Mouse (Mus musculus): ENCODE measurements around the gene Mrpl1. TPM values are rescaled to one million over a fixed set of nuclear protein-coding genes. Genes with fewer than 3 reads are reported as not detected.

Gene Mrpl1
- polyA plus RNA-seq, 1 experiment: 7.5 TPM

DNA sequence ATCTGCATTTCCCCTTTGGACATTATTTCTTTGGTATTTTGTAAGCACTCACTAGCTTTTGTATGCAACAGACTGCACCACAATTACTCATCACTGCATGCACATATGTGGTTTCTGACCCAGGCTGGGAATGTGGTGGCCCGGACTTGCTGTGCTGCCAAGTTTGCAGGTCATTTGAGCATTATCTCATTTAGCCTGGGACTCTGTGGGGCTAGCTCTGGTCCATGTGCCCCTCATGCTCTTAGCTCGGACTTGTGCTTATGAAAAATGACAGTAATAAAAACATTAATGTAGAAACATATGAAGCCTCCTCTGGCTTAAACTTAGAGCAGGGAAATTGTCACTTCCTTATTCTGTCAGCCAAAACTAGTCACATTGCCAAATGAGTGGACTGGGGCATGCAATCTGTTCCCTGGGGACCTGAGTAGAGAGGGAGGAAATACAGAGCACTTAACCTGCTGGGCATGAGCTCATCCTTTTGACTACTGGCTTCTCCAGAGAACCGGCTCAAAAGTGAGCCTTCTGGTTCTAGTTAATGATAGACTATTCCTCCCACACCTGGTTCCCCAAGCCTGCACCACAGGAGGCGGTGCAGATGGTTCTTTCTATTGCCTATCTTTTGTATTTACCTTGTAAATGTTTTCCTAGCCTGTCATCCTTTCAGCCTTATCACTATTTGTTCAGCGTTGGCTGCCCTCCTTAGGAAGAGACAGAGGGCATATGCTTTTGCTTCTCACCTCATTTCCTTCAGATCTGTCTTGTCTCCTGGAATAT is 12.7 kb downstream of the Mrpl1 start:
- no peaks in the 10 kb centered on the region for H3K27me3 ChIP-seq (ENCODE audit: control insufficient read depth, insufficient read depth, insufficient read length)
- TF ChIP-seq POLR2A (IDR thresholded peaks at IDR 0.05; ENCODE audit: insufficient read length, low read depth) (no peak), REST (IDR thresholded peaks at IDR 0.05; ENCODE audit: insufficient read depth, insufficient read length) (no peak), E2F4 (IDR thresholded peaks at IDR 0.05; ENCODE audit: insufficient read depth) (no peak), MYOD1 (IDR thresholded peaks at IDR 0.05; ENCODE audit: control insufficient read depth in 1 of 3, insufficient read length in 2 of 3, low read depth in 2 of 3) (peak in 1 of 3 experiments; percentile 37), CEBPB (IDR thresholded peaks at IDR 0.05; ENCODE audit: insufficient read depth, poor library complexity, severe bottlenecking) (peak; percentile 56), MYOG (IDR thresholded peaks at IDR 0.05; ENCODE audit: control insufficient read depth in 1 of 3, insufficient read depth in 1 of 3, insufficient read length in 2 of 3, low read depth in 2 of 3) (peak in 1 of 3 experiments; percentile 35), TCF3 (IDR thresholded peaks at IDR 0.05; ENCODE audit: insufficient read length, low read depth) (no peak)
- no peak overlapping the region for H3ac ChIP-seq (ENCODE audit: control insufficient read depth, insufficient read length)
- peaks cover 50% of the 10 kb centered on the region for H3K79me2 ChIP-seq (ENCODE audit: control insufficient read depth, insufficient read depth)
- H3K4me3 ChIP-seq: no peak overlapping the region
- peaks cover 11% of the 10 kb centered on the region for H3K36me3 ChIP-seq (ENCODE audit: control insufficient read depth, insufficient read depth)
- H3K4me2 ChIP-seq (ENCODE audit: low read depth): peak overlapping the region; percentile 75

DNA sequence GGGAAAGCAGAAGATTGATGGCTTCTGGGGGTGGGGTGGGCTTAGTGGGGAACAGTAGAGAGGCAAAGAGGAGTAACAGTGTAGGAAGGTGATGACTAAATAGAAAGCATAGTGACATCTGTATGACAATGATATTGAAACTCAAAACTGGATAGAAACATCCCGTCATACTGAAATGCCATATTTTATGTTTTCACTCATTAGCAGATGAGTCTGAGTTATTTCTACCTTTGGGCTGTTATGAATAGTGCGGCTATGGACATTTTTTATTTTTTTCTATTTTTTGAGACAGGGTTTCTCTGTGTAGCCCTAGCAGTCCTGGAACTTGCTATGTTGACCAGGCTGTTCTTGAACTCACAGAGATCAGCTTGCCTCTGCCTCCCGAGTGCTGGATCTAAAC is 13.7 kb downstream of the Mrpl1 start:
- Histone ChIP-seq H3ac (ENCODE audit: control insufficient read depth, insufficient read length) (no peak overlapping the region), H3K4me3 (no peak overlapping the region), H3K79me2 (ENCODE audit: control insufficient read depth, insufficient read depth) (peaks cover 46% of the 10 kb centered on the region), H3K4me2 (ENCODE audit: low read depth) (no peak overlapping the region), H3K27me3 (ENCODE audit: control insufficient read depth, insufficient read depth, insufficient read length) (no peaks in the 10 kb centered on the region), H3K36me3 (ENCODE audit: control insufficient read depth, insufficient read depth) (peaks cover 11% of the 10 kb centered on the region)
- TF ChIP-seq POLR2A (IDR thresholded peaks at IDR 0.05; ENCODE audit: insufficient read length, low read depth): no peak

DNA sequence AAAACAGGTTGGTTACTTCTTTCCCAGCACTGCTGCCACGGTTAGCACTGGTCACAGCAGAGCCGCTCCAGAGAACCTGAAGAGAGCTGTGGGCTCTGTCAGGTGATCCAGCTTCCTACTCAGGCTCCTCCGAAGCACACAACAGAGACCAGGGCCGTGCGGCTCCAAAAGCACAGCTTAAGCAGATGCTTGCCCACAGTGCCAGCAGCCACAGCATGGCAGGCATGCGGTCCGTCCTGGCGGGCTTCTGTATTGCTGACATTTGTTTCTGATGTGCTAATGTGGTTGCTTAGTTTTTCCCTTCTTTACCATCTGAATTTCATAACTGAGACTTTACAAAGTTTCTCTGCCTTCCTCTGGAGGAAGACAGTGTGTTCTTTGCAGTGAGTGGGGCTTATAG is 17.2 kb downstream of the Mrpl1 start:
- peaks cover 27% of the 10 kb centered on the region for H3K36me3 ChIP-seq (ENCODE audit: control insufficient read depth, insufficient read depth)
- no peak overlapping the region for H3K4me2 ChIP-seq (ENCODE audit: low read depth)
- peaks cover 17% of the 10 kb centered on the region for H3K79me2 ChIP-seq (ENCODE audit: control insufficient read depth, insufficient read depth)
- no peak overlapping the region for H3K4me3 ChIP-seq
- H3K27me3 ChIP-seq (ENCODE audit: control insufficient read depth, insufficient read depth, insufficient read length): no peaks in the 10 kb centered on the region
- no peak overlapping the region for H3ac ChIP-seq (ENCODE audit: control insufficient read depth, insufficient read length)
- TF ChIP-seq CEBPB (IDR thresholded peaks at IDR 0.05; ENCODE audit: insufficient read depth, poor library complexity, severe bottlenecking): no peak
- no peak for TF ChIP-seq USF1 (IDR thresholded peaks at IDR 0.05; ENCODE audit: low read depth)
- TF ChIP-seq TCF3 (IDR thresholded peaks at IDR 0.05; ENCODE audit: insufficient read length, low read depth): no peak
- no peak for TF ChIP-seq TCF12 (IDR thresholded peaks at IDR 0.05; ENCODE audit: insufficient read depth, poor library complexity, severe bottlenecking)
- no peak for TF ChIP-seq POLR2AphosphoS2 (IDR thresholded peaks at IDR 0.05; ENCODE audit: insufficient read length, low read depth)

DNA sequence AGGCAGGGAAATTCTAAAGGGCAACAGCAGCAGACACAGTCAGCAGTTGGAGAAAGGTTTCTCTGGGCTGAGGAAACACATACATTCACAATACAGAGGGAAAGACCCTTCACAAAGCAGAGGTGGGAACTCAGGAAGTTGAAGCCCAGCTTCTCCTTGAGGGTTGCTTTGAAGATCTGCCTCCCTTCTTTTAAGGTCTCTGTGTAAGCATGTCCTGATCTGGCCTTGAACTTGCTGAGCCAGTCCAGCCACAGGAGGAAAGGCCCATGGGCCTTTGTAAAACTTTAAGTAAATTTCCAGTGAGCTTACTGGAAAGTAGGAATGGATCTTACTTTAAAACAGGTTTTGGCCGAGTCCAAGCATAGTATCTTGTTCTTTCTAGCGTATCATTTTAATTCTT is 19.7 kb downstream of the Mrpl1 start:
- H3K4me2 ChIP-seq (ENCODE audit: low read depth): no peak overlapping the region
- H3ac ChIP-seq (ENCODE audit: control insufficient read depth, insufficient read length): no peak overlapping the region
- peaks cover 7% of the 10 kb centered on the region for H3K79me2 ChIP-seq (ENCODE audit: control insufficient read depth, insufficient read depth)
- no peak for TF ChIP-seq SRF (IDR thresholded peaks at IDR 0.05; ENCODE audit: control insufficient read depth, insufficient read length, low read depth)
- no peak for TF ChIP-seq E2F4 (IDR thresholded peaks at IDR 0.05; ENCODE audit: insufficient read depth)
- no peak for TF ChIP-seq USF1 (IDR thresholded peaks at IDR 0.05; ENCODE audit: low read depth)
- TF ChIP-seq TCF3 (IDR thresholded peaks at IDR 0.05; ENCODE audit: insufficient read length, low read depth): no peak
- no peak for TF ChIP-seq MYOG (IDR thresholded peaks at IDR 0.05; ENCODE audit: control insufficient read depth in 1 of 3, insufficient read depth in 1 of 3, insufficient read length in 2 of 3, low read depth in 2 of 3)
- no peak for TF ChIP-seq TCF12 (IDR thresholded peaks at IDR 0.05; ENCODE audit: insufficient read depth, poor library complexity, severe bottlenecking)
- TF ChIP-seq POLR2AphosphoS2 (IDR thresholded peaks at IDR 0.05; ENCODE audit: insufficient read length, low read depth): no peak
- no peak for TF ChIP-seq REST (IDR thresholded peaks at IDR 0.05; ENCODE audit: insufficient read depth, insufficient read length)
- TF ChIP-seq MAX (IDR thresholded peaks at IDR 0.05; ENCODE audit: low read depth): no peak
- no peak overlapping the region for H3K4me3 ChIP-seq
- no peaks in the 10 kb centered on the region for H3K27me3 ChIP-seq (ENCODE audit: control insufficient read depth, insufficient read depth, insufficient read length)
- peaks cover 31% of the 10 kb centered on the region for H3K36me3 ChIP-seq (ENCODE audit: control insufficient read depth, insufficient read depth)

DNA sequence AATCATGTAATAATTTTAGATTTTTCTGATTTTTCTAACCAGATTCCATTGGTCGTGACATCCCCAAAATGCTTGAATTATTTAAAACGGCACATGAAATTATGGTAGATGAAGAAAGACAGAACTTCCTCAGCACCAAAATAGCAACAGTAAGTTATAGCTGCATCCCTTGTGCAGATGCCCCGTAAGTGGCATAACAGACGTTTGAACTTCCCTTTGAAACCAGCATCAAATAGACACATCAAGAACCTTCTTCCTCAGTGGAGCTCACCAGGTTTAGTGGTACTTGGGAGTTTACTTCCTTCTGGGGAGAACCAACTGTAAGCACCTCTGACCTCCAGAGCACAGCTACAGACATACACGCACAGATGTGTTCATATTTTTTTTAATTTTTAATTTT is 29.5 kb downstream of the Mrpl1 start:
- no peak overlapping the region for H3K4me3 ChIP-seq
- peaks cover 45% of the 10 kb centered on the region for H3K36me3 ChIP-seq (ENCODE audit: control insufficient read depth, insufficient read depth)
- no peak for TF ChIP-seq TCF3 (IDR thresholded peaks at IDR 0.05; ENCODE audit: insufficient read length, low read depth)
- TF ChIP-seq MAX (IDR thresholded peaks at IDR 0.05; ENCODE audit: low read depth): no peak
- no peak for TF ChIP-seq MYOG (IDR thresholded peaks at IDR 0.05; ENCODE audit: control insufficient read depth in 1 of 3, insufficient read depth in 1 of 3, insufficient read length in 2 of 3, low read depth in 2 of 3)
- TF ChIP-seq E2F4 (IDR thresholded peaks at IDR 0.05; ENCODE audit: insufficient read depth): no peak
- TF ChIP-seq SRF (IDR thresholded peaks at IDR 0.05; ENCODE audit: control insufficient read depth, insufficient read length, low read depth): no peak
- no peak for TF ChIP-seq POLR2AphosphoS2 (IDR thresholded peaks at IDR 0.05; ENCODE audit: insufficient read length, low read depth)
- no peak for TF ChIP-seq MYOD1 (IDR thresholded peaks at IDR 0.05; ENCODE audit: control insufficient read depth in 1 of 3, insufficient read length in 2 of 3, low read depth in 2 of 3)
- no peak for TF ChIP-seq REST (IDR thresholded peaks at IDR 0.05; ENCODE audit: insufficient read depth, insufficient read length)
- TF ChIP-seq TCF12 (IDR thresholded peaks at IDR 0.05; ENCODE audit: insufficient read depth, poor library complexity, severe bottlenecking): no peak
- TF ChIP-seq USF1 (IDR thresholded peaks at IDR 0.05; ENCODE audit: low read depth): no peak
- no peak for TF ChIP-seq POLR2A (IDR thresholded peaks at IDR 0.05; ENCODE audit: insufficient read length, low read depth)
- no peak for TF ChIP-seq CEBPB (IDR thresholded peaks at IDR 0.05; ENCODE audit: insufficient read depth, poor library complexity, severe bottlenecking)
- H3K79me2 ChIP-seq (ENCODE audit: control insufficient read depth, insufficient read depth): no peaks in the 10 kb centered on the region
- no peak overlapping the region for H3ac ChIP-seq (ENCODE audit: control insufficient read depth, insufficient read length)
- H3K4me2 ChIP-seq (ENCODE audit: low read depth): no peak overlapping the region
- no peaks in the 10 kb centered on the region for H3K27me3 ChIP-seq (ENCODE audit: control insufficient read depth, insufficient read depth, insufficient read length)

Data from myocyte (in vitro differentiated cells).